Mouse (Mus musculus) adrenal gland, adult 10 weeks (tissue): ENCODE results near the gene Shld1. TPM values are rescaled to one million over a fixed set of nuclear protein-coding genes. Genes with fewer than 3 reads are reported as not detected.

Experiments
- polyA plus RNA-seq: library from polyadenylated mRNA; stranded (reverse); fragments of 350-450 nt; fragmentation: Illumina TruSeq; extraction: RNeasy Lipid Tissue Mini Kit (QIAGEN cat#74804); gene quantifications from one replicate; pipeline ENCODE4 v1.2.3, GENCODE M21; 2014; ENCODE audit warnings: low read depth, low replicate concordance

The Shld1 gene
- polyA plus RNA-seq, result 4.9 TPM

DNA sequence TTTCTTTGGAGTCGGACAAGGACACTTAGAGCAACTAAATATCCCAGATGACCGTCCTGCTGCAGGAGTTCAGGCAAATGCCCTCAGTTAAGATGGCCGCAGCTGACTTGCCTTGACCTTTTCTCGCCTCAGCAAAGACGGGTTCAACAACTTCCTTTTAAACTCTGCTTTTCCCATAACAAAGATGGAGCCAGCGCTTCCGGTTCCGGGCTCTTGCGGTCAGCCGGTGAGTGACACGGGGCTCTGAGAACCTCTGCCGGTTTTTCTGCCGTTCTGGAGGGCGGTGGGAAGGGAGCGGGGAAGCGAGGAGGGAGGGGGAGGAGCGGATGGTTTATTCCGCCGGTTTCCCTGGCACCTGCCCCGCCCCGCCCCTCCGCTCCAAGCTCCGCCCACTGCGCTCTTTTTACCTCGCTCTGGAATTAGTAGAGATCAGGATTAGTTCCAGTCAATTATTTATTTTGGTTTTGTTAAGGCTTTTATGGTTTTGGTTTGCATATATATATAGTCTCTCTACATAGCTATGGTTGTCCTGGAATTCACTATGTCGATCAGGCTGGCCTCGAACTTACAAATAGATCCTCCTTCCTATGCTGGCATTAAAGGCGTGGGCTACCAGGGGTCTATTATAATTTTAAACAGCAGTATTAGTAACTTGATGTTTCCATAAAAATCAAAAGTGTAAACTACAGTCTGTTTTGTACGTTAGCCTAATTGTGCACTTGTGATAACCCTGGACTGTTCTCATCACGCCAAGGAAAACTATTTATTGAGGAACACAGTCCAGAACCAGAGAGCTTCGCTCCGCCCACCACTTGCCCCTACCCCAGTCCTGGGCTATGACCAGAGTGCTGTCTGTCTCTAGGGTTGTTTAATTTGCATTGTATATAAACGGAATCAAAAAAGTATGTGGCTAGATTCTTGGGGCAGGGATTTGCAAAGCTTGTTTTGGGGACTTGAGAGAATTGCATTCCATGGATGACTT, at the start of gene Shld1:
Shld1 (plus strand) TSS at position 176 of the 982 bp plus-strand sequence.

GRCm38 (mm10) chr2:132780978-132781377, 94.2 kb downstream of the Shld1 start, which contains the start of gene Chgb:
TSS of gene Chgb (plus strand) at chr2:132781278.

Other genes starting within 250 kb of the Shld1 start
- 110 TPM for gene Gpcpd1, start 99.2 kb upstream of the Shld1 start, polyA plus RNA-seq
- gene Chgb, start 94.3 kb downstream of the Shld1 start, polyA plus RNA-seq, result 1,752 TPM
- 54.6 TPM for gene Trmt6, start 129.1 kb downstream of the Shld1 start, polyA plus RNA-seq
- 7.1 TPM for gene Mcm8, start 129.2 kb downstream of the Shld1 start, polyA plus RNA-seq
- gene Crls1, start 159.7 kb downstream of the Shld1 start, polyA plus RNA-seq, result 385 TPM
- 5.5 TPM for gene Lrrn4, start 194.0 kb downstream of the Shld1 start, polyA plus RNA-seq